Mouse (Mus musculus) monocyte, adult 2 months (primary cell): ENCODE measurements around the gene Fbxo21.

Experiments used
- DNase-seq, 2 experiments: peaks; one replicate each; pipeline ENCODE4 v3.0.0; 2022; ENCODE audit warnings: low spot score in 2 of 2, low read depth in 1 of 2

The Fbxo21 gene

DNA sequence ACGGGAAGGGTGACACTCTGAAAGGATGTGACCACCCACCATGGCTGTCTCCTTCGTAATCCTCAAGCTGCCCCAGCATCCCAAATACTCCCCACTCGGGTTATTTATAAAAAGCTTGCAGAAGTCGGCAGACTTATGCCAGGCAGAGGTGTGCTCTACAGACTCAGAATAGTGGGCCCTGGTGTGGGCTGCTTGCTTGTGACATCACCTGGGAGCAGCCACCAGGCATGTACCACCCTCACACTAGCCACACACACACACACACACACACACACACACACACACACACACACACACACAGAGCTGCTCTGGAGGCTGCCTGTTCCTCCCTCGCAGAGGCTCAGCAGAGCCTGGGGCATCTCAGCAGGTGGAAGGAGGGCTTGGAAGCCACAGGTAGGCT lies 41.0 kb downstream of the Fbxo21 start:
- DNase-seq = no peak

GRCm38 (mm10) chr5:118019905-118020304 lies 43.4 kb downstream of the Fbxo21 start:
- no peak for DNase-seq

DNA sequence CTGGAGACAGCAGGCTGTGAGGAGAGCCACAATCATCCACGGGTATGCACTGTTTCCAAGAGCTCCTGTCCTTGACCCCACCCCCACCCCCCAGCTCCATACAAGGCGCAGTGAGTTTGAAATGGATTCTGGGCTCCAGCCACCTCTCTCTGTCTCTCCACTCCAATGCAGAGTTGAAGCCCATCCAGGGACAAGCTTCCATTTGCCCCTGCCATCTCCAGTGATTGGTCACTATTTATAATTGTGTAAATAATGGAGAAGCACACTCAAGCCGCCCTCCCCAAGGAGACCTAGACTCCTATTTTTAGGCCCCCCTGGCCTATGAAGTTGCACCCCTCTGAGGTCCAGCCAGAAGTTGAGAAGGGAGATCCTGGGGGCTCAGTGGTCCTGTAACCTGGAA lies 46.5 kb downstream of the Fbxo21 start:
- no peak for DNase-seq

GRCm38 (mm10) chr5:118025880-118026279 lies 49.4 kb downstream of the Fbxo21 start:
- DNase-seq = no peak

DNA sequence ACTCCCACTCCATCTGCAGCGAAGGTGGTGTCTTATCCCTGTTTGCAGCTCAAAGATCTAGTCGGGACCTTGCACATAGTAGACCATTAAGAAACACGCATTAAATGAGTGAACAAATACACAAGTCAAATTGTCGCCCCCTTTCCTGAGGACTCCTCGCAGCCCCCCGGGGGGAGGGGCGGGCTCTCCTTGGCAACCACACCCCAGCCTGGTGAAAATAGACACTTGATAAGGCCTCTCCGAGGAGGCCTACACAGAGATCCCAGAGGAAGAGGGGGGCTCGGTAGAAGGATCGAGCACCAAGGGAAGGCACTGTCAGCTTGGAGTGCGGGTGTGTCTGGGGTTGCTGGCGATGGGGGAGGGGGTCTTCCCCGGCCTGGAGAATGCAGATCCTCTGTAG lies 49.8 kb downstream of the Fbxo21 start:
- no peak for DNase-seq

- DNase-seq = no peak
Observed at GRCm38 (mm10) chr5:118027101-118027697, 50.7 kb downstream of the Fbxo21 start.

DNA sequence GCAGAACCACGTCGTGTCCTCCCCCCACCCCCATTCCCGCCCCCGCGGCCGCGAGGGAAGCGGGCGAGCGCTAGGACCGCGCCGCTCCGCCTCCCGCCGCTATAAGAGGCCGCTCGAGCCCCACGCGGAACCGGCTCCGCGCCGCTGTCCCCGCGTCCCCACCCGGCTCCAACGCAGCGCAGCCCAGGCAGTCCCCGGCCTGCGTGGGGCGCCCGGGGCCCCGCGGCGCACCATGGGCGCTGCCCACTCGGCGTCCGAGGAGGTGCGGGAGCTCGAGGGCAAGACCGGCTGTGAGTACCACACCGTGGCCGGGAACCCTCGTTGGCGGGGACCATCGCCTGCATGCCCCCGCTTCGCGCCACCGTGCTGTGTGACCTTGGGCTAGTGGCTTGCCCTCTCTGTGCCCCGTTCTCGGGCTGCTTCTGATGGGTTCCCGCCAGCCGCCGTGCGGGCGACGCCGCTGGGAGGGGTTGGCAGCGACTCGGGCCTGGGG lies 51.2 kb downstream of the Fbxo21 start, which contains the start of gene Tesc:
Tesc (plus strand) TSS at position 46 of the 493 bp plus-strand sequence.
- DNase-seq = no peak

DNA sequence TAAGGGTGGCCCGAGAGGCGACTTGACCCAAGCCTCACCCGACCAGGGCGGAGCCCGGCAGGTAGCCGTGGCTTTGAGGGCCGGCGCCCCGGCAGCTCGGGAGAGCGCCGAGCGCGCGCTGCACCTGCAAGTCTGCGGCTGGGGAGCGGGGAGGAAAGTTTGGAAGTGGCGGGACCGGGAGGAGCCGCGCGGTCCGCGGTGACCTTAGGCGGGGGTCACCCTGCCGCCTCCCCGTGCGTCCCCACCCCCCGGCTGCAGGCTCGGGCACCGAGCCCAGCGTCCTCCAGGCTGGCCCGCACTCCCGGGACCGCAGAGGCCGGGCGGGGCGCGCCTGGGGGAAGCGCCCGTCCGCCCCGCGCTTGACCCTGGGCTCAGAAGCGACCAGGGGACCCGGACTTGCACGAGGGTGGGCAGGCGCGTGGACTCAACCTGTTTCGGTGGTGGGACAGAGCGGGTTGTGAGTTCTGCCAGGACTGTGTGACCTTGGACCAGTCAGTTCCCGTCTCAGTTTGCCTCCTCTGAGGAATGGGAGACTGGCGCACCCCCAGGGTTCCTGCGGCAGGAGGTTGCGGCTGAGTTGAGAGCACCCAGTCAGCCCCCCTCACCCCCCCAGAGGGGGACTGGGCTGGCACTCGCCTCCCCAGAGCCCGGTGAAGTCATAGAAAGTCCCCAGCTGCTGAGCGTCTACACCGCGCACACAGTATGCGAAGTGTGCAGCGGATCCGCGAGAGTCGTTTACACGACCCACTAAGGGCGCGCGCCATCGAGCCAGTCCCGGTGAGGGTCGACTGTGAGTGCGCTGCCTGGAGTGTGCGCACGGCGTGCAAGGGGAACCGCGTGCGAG lies 51.9 kb downstream of the Fbxo21 start:
- no peak for DNase-seq

- DNase-seq = no peak
Observed at GRCm38 (mm10) chr5:118029035-118029408, 52.5 kb downstream of the Fbxo21 start.

- no peak for DNase-seq
Observed at GRCm38 (mm10) chr5:118029420-118029819, 52.9 kb downstream of the Fbxo21 start.

DNA sequence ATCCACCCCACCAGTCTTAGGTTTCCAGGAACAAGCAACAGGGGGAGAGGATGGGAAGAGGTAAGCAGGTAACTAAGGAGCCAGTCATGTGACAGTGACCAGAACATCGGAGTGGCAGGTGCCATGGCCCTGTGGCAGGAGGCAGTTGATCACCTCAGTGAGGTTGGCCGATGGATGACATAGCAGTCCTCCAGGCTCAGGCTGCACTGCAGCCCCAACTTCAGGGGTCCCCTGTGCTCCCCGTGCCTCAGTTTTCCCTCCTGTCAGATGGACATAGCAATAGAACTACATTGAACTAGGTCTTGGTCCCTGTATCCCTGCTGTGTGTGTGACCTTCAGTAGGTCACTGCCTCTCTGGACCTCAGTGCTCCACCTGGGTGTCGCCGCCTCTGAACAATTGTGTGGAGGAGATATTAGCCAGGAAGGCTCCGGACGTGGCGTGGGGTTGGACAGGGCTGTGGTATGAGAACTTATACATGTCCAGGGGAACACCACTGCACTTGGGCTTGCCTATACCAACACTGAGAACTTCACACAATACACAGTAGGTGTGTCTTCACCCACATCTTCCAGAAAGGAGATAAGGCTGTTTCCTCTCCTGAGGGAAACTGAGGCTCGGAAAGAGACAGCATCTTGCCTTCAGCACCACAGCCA lies 53.6 kb downstream of the Fbxo21 start:
- DNase-seq = no peak

DNA sequence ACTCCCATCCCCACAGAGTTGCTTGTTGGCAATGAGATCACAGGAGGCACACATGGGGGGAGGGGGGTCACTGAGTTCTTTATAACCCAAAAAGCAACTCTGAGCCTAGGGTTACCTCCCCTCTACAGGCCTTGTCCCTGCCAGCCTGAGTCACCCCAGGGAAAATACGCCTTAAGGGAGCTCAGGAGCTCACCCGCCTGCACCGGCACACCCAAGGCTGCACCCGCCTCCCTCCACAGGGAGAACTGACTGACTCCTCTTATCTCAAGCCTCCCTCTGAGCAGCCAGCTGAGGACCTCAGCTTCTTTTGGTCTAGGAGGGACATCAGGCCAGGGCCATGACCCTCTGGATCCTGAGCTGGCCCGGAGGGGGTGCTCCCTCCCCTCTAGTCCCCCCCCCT lies 54.5 kb downstream of the Fbxo21 start:
- no peak for DNase-seq

DNA sequence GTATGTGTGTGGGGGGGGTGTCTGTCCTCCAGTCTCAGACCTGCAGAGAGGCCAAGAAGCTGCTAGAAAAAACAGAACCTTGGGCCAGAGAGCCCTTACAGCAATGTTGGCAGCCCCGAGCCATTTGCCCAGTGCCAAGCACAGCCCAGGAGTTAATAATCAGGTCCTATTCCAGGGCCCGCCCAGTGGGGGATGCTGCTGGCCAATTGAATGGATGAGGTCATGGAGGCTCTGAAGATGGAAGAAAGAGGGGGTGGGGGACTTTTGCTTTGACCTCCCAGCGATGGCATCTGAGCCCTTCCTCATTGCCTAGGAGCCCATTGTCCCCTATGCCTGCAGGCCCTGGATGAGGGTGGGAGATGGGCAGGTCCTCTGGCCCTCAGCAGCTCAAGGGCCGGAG lies 55.0 kb downstream of the Fbxo21 start:
- no peak for DNase-seq

DNA sequence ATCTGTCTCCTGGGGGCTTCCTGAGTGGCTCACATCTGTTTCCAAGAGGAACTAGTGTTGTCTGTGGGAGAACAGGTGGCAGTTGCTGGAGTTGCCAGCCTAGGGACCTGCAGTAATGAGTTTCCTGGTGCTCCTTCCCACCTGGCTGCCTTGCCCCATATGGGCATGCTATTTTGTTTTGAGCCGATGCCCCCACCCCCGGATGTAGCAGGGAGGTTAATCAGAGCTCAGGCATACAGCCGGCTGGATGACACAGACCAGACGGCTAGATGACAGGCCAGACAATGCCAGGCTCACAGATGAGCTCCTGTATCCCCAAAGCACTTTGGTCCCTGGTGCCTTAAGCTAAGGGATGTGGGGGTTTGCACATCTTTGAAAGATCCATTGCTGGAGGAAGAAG lies 56.8 kb downstream of the Fbxo21 start:
- no peak for DNase-seq

DNA sequence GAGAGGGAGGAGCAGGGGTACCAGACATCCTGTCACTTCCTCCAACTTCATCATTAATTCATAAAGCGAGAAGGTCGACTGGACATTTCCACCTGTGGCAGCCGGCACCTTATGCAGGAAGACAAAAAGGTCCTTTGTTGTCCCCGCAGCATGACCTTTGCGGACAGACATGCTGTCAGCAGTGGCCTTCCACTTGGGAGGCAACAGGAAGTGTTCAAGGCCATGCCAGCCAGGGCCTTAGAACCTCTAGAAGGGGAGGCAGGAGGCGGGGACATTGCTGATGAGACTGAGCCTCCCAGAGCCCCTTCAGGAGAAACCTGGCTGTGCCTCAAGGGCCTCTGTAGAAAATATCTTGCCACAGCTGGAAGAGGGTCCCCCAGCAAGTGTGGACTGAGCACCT lies 57.2 kb downstream of the Fbxo21 start:
- no peak for DNase-seq

- DNase-seq = no peak
Observed at GRCm38 (mm10) chr5:118034632-118035031, 58.1 kb downstream of the Fbxo21 start.

- DNase-seq = no peak
Observed at GRCm38 (mm10) chr5:118035786-118036185, 59.3 kb downstream of the Fbxo21 start.

DNA sequence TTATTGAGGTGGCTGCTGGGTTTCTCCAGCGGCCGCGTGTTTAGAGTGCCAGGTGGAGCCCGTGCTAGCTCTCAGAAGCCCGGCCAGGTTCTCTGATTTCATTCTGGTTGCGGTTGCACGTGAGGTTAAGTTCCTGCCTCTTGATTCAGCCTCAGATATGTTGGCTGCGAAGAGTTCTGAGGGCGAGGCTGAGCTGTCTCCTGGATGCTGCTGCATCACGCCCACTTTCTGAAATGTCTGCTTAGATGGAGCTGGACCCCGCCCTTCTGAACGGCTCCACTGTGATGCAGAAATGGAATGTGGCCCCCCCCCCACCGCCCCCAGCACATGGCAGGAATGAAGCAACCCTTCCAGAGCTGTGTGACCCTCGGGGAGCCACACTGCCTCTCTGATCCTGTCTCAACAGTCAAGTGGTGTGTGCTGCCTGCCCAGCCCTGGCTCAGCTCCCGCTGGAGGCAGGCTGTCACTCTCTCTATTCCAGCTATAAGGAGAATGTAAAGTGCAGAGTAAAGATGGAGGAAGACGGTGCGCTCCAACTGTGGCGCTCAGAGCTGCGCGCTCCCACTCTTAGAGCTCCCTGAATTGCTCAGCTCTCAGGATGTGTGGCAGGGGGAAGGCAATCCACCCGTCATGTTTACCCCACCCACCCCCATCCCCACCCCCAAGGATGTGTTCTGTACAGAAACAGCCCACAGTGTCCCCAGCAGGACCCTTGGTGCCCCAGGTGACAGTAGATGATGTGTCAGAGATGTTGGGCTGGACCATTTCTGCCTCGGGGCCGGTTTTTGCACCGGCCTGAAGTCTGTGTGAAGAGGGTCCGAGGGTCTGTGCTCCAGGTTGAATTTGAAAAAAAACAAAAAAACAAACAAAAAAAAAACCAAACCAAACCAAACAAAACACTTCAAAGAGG lies 60.6 kb downstream of the Fbxo21 start:
- DNase-seq = no peak

DNA sequence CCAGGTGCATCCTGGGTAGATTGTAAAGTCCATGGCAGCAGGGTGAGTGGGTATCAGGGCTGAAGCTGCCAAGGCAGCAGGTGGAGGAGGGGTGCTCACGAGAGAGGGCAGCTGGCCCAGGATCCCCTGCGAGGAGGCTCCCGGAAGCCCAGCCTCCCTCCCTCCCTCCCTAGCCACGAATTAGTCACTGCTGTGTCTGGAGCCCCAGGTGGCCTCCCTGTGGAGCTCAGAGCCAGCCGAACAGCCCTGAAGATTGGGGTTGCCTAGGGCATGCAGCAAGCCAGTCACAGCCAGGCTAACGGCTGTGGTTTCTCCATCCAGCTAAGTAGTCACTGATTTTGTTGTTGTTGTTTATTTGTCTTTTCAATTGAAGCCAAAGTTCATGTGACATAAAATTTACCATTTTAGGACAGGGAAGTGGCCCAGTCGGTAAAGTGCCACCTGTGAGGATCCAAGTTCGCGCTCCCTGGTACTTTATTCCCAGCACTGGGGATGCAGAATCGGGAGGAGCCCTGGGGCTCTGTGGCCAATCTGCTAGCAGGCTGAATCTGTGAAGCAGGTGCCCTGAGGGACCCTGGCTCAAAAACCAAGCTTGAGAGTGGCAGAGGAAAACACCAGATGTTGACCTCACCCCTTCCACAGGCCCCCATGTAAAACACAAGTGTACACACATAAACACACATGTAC lies 61.4 kb downstream of the Fbxo21 start:
- no peak for DNase-seq

DNA sequence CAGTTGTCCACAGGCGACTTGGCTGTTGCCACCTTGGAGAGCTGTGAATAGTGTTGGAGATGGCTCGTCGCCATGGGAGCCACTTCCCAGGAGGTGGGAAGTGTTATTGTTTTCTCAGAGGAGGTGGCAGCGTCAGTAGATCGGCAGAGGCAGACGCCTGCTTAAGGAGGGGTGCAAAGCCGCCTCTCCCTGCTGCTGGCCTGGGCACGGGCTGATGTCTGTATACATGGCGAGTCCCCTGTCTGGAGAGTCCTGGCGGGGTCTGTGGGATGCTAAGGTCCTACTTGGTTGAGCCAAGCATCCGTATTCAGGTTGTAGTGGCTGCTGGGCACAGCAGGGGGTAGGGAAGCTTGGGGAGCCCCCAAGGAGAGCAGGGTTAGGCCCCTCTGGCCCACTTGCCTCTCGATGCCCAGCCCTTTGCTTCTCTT lies 62.7 kb downstream of the Fbxo21 start:
- DNase-seq = no peak
